Mouse (Mus musculus): ENCODE measurements around the gene 6430571L13Rik. TPM values are rescaled to one million over a fixed set of nuclear protein-coding genes. Genes with fewer than 3 reads are reported as not detected.

6430571L13Rik gene
- polyA plus RNA-seq, 1 experiment from 2014 or later, result 0.18 TPM

DNA sequence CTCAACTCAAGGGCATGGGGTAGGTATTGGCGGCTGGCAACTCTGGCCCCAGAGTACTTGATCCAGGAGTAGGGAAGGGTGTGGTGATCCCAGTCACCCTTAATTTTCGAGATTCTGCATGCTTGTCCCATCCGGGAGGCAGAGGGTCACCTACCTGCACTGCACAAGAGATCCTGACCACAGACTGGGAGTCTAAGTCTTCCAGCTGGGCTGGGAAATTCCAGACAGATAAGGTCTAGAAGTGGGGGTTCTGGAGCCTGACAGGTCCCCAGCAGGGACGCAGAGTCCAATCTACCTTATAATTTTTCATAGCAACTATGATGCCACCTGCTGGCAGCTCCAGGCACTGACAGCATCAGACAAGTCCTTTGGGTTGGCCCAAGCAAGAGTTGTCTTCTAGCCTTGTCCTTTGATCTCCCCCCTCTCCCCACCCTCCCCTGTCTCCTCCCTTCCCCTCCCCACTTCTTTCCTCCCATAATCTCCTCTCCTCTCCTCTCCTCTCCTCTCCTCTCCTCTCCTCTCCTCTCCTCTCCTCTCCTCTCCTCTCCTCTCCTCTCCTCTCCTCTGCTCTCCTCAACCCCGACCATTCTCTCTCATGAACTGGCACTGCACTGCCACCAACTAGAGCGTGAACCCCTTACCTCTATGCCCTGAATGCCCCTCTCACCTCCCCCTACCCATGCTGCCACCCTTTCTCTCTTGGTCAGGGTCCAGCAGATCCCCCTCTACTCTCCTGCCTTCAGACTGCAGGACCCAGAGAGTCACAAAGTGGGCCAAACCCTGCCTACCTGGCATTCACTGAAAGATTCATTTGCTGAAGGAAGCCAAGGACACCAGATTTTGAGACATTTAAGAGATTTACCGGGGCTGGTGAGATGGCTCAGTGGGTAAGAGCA lies 15.7 kb downstream of the 6430571L13Rik start:
- H3K4me3 ChIP-seq (ENCODE audit: low read depth, low read length), result no peak overlapping the region
- H3K36me3 ChIP-seq (ENCODE audit: control insufficient read depth, insufficient read depth), result no peaks in the 10 kb centered on the region
- no peaks in the 10 kb centered on the region; the same call in 1 of the 2 replicates for H3K4me1 ChIP-seq (ENCODE audit: control insufficient read depth, low read depth, low read length)
- WGBS (ENCODE audit: insufficient replicate concordance), result 35% methylated on average over 7 of the region's 7 CpGs
- ATAC-seq (ENCODE audit: low read depth), result no peak
- no peak overlapping the region for H3K9ac ChIP-seq (ENCODE audit: low read depth, low read length)
- no peaks in the 10 kb centered on the region for H3K9me3 ChIP-seq (replicated peaks; ENCODE audit: control insufficient read depth, low read length)
- no peak overlapping the region for H3K27ac ChIP-seq (ENCODE audit: low read length)
- H3K27me3 ChIP-seq (ENCODE audit: control insufficient read depth, insufficient read depth, low read depth, low read length), result peaks cover 2% of the 10 kb centered on the region; the same call in 1 of the 2 replicates
- no peak overlapping the region for H3K4me2 ChIP-seq (ENCODE audit: low read depth, low read length)

DNA sequence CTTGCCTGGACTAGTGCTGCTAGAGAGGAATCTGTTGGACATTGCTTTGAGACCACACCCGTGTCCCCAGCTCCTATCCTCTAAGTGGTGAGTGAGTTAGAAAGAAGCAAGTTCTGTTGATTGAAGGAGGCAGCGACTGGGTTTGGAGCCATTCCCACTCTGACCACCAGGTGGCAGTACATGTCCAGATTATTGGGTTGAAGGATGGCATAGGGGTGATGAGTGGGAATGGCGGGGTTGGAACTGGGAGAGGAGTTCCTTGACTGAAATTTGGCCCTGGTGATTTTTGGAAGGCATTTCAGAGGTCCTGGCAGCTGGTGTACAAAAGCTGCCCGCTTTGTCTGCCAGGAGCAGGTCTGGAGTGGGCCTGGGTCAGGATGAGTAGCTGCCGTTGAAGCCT lies 17.2 kb downstream of the 6430571L13Rik start:
- no peaks in the 10 kb centered on the region for H3K36me3 ChIP-seq (ENCODE audit: control insufficient read depth, insufficient read depth)
- H3K27ac ChIP-seq (ENCODE audit: low read length), result no peak overlapping the region
- H3K9me3 ChIP-seq (replicated peaks; ENCODE audit: control insufficient read depth, low read length), result no peaks in the 10 kb centered on the region
- no peaks in the 10 kb centered on the region; the same call in 1 of the 2 replicates for H3K4me1 ChIP-seq (ENCODE audit: control insufficient read depth, low read depth, low read length)
- H3K4me3 ChIP-seq (ENCODE audit: low read depth, low read length), result no peak overlapping the region
- H3K9ac ChIP-seq (ENCODE audit: low read depth, low read length), result no peak overlapping the region
- 24% methylated on average over 5 of the region's 5 CpGs for WGBS (ENCODE audit: insufficient replicate concordance)
- ATAC-seq (ENCODE audit: low read depth), result no peak
- H3K4me2 ChIP-seq (ENCODE audit: low read depth, low read length), result no peak overlapping the region
- H3K27me3 ChIP-seq (ENCODE audit: control insufficient read depth, insufficient read depth, low read depth, low read length), result peaks cover 2% of the 10 kb centered on the region; the same call in 1 of the 2 replicates

DNA sequence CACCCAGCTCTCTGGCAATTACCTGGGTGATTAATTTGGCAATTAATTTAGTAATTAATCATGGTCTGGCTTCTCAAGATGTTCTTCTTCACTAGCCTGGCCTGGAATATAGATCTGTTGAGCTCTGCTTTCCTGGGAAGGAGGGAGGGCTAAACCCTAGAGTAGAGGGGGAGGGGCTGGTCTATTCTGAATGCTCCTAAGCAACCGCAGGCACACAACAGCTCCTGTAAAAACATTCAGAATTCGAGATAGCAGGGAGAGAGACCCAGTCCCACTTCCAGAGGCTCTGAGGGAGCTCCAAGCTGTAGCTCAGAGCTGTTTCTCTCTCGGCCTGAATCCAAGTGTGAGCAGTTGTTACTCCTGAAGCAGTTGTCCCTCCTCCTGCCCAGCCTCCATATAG lies 20.6 kb downstream of the 6430571L13Rik start:
- Histone ChIP-seq H3K9ac (ENCODE audit: low read depth, low read length) (no peak overlapping the region), H3K36me3 (ENCODE audit: control insufficient read depth, insufficient read depth) (no peaks in the 10 kb centered on the region), H3K4me1 (ENCODE audit: control insufficient read depth, low read depth, low read length) (no peaks in the 10 kb centered on the region; the same call in 1 of the 2 replicates), H3K9me3 (replicated peaks; ENCODE audit: control insufficient read depth, low read length) (no peaks in the 10 kb centered on the region), H3K4me3 (ENCODE audit: low read depth, low read length) (no peak overlapping the region), H3K27me3 (ENCODE audit: control insufficient read depth, insufficient read depth, low read depth, low read length) (no peaks in the 10 kb centered on the region; the same call in 1 of the 2 replicates), H3K4me2 (ENCODE audit: low read depth, low read length) (no peak overlapping the region), H3K27ac (ENCODE audit: low read length) (no peak overlapping the region)
- 17% methylated on average over 3 of the region's 3 CpGs for WGBS (ENCODE audit: insufficient replicate concordance)
- no peak for ATAC-seq (ENCODE audit: low read depth)

DNA sequence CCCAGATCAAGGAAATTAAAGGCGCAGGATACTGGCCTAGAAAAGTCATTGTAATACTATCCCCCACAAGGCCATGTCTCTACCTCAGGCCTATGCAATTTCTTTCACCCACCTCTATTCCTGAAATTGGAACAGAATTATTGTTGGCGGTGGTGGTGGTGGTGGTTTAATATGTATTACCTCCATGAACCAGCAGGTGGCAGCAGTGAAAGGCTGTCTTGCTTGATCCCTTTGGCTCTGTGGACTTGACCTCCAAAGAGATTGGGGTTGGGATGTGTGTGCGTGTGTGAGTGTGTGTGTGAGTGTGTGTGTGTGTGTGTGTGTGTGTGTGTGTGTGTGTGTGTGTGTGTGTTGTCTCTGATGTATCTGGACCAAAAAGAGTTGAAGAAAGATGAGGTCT lies 26.2 kb downstream of the 6430571L13Rik start:
- no peaks in the 10 kb centered on the region; the same call in 1 of the 2 replicates for H3K27me3 ChIP-seq (ENCODE audit: control insufficient read depth, insufficient read depth, low read depth, low read length)
- WGBS (ENCODE audit: insufficient replicate concordance), result 4% methylated on average over 3 of the region's 3 CpGs
- peaks cover 45% of the 10 kb centered on the region for H3K4me1 ChIP-seq (ENCODE audit: control insufficient read depth, low read depth, low read length)
- no peaks in the 10 kb centered on the region for H3K9me3 ChIP-seq (replicated peaks; ENCODE audit: control insufficient read depth, low read length)
- no peak overlapping the region for H3K4me2 ChIP-seq (ENCODE audit: low read depth, low read length)
- no peak for ATAC-seq (ENCODE audit: low read depth)
- no peak overlapping the region for H3K4me3 ChIP-seq (ENCODE audit: low read depth, low read length)
- H3K27ac ChIP-seq (ENCODE audit: low read length), result no peak overlapping the region
- H3K9ac ChIP-seq (ENCODE audit: low read depth, low read length), result no peak overlapping the region
- H3K36me3 ChIP-seq (ENCODE audit: control insufficient read depth, insufficient read depth), result no peaks in the 10 kb centered on the region

DNA sequence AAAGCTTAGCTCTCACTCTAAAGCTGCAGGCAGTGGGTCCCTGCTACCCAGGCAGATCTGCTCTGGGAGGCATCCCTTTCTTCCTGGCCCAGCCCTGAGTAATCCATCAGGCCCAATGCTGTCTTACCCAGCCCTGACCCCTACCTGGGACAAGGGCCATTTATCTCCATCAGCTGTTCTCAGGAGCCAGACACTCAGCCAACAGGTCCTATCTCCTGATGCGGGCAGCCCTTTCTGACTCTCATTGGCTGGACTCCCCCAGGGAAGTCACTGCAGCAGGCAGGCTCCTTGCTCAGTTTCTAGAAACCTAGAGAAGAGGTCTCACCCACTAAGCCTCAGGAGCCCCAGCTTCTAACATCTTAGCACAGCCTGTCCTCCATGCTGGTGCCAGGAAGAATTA lies 27.9 kb downstream of the 6430571L13Rik start:
- Histone ChIP-seq H3K9me3 (replicated peaks; ENCODE audit: control insufficient read depth, low read length) (no peaks in the 10 kb centered on the region), H3K9ac (ENCODE audit: low read depth, low read length) (0 out of 2 replicates have a peak overlapping the region, but pooled peaks have one; percentile 13), H3K4me2 (ENCODE audit: low read depth, low read length) (peak overlapping the region; percentile 10; the same call in 1 of the 2 replicates), H3K36me3 (ENCODE audit: control insufficient read depth, insufficient read depth) (no peaks in the 10 kb centered on the region), H3K4me3 (ENCODE audit: low read depth, low read length) (no peak overlapping the region), H3K27me3 (ENCODE audit: control insufficient read depth, insufficient read depth, low read depth, low read length) (no peaks in the 10 kb centered on the region; the same call in 1 of the 2 replicates), H3K27ac (ENCODE audit: low read length) (peak overlapping the region; percentile 96), H3K4me1 (ENCODE audit: control insufficient read depth, low read depth, low read length) (peaks cover 58% of the 10 kb centered on the region)
- 50% methylated on average over 1 of the region's 1 CpGs for WGBS (ENCODE audit: insufficient replicate concordance)
- ATAC-seq (ENCODE audit: low read depth), result peak; percentile 35

DNA sequence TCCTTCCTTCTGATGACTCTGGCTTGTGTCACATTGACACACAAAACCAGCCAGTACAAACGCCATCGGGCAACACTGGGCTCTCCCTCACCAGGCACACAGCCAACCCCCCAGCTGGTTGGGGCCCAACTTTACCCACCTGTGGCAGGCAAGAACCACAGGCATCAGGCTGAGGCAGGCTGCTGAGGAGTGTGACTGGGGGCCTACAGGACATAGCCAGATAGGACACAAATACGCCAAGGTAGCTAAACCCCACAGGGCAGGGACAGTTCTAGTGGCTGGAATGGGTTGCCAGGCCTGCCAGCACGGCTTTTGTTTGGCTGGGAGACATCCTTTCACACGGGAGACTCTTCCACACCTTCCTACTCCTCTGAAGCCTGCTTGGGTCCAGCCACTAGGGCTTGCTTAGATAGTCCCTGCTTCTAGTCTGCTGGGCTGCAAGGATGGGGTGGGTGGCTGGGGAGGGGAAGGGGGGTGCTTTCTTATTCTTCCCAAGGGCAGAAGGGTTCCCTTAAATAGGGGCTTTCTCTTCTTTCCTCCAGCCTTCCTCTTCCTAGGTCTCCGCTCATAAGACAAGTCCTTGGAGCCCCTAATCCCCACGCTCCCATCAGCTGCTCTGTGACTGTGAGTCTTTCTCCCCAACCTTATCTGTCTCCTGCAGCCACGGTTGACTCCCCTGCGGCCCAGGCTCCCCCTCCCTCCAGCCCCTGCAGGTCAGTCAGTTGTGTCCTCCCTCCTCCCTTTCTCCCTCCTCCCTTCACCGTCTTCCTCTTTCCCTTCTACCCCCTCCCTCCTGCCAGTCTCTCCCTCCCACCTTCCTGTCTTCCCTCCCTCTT lies 29.1 kb downstream of the 6430571L13Rik start:
- Histone ChIP-seq H3K9me3 (replicated peaks; ENCODE audit: control insufficient read depth, low read length) (no peaks in the 10 kb centered on the region), H3K4me2 (ENCODE audit: low read depth, low read length) (peak overlapping the region; percentile 52), H3K4me3 (ENCODE audit: low read depth, low read length) (peak overlapping the region; percentile 35), H3K9ac (ENCODE audit: low read depth, low read length) (peak overlapping the region; percentile 58), H3K4me1 (ENCODE audit: control insufficient read depth, low read depth, low read length) (peaks cover 61% of the 10 kb centered on the region), H3K27ac (ENCODE audit: low read length) (peak overlapping the region; percentile 96), H3K36me3 (ENCODE audit: control insufficient read depth, insufficient read depth) (no peaks in the 10 kb centered on the region), H3K27me3 (ENCODE audit: control insufficient read depth, insufficient read depth, low read depth, low read length) (peaks cover 3% of the 10 kb centered on the region; the same call in 1 of the 2 replicates)
- WGBS (ENCODE audit: insufficient replicate concordance), result 12% methylated on average over 10 of the region's 10 CpGs
- peak; percentile 97 for ATAC-seq (ENCODE audit: low read depth)

DNA sequence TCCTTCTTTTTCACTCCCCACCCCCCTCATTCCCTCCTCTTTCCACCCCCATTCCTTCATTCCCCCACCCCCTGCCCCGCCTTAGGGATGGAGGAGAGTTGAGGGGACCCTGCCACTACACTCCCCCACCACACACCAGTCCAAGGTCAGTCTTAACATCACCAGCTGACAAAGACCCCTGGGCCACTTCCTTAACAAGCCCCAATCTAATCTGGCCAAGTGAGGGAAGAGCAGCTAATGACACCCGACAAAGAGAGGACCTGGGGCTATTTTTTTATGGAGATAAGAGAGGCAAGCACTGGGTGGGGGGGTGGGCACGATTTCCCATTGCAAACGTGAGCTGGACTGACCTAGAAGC lies 29.7 kb downstream of the 6430571L13Rik start:
- peak overlapping the region; percentile 96 for H3K27ac ChIP-seq (ENCODE audit: low read length)
- peak overlapping the region; percentile 56 for H3K9ac ChIP-seq (ENCODE audit: low read depth, low read length)
- no peaks in the 10 kb centered on the region for H3K9me3 ChIP-seq (replicated peaks; ENCODE audit: control insufficient read depth, low read length)
- peak overlapping the region; percentile 35 for H3K4me3 ChIP-seq (ENCODE audit: low read depth, low read length)
- H3K4me1 ChIP-seq (ENCODE audit: control insufficient read depth, low read depth, low read length), result peaks cover 66% of the 10 kb centered on the region
- WGBS (ENCODE audit: insufficient replicate concordance), result 6% methylated on average over 4 of the region's 4 CpGs
- peak overlapping the region; percentile 52 for H3K4me2 ChIP-seq (ENCODE audit: low read depth, low read length)
- no peaks in the 10 kb centered on the region for H3K36me3 ChIP-seq (ENCODE audit: control insufficient read depth, insufficient read depth)
- peaks cover 8% of the 10 kb centered on the region for H3K27me3 ChIP-seq (ENCODE audit: control insufficient read depth, insufficient read depth, low read depth, low read length)
- peak; percentile 25; the same call in 1 of the 2 replicates for ATAC-seq (ENCODE audit: low read depth)

DNA sequence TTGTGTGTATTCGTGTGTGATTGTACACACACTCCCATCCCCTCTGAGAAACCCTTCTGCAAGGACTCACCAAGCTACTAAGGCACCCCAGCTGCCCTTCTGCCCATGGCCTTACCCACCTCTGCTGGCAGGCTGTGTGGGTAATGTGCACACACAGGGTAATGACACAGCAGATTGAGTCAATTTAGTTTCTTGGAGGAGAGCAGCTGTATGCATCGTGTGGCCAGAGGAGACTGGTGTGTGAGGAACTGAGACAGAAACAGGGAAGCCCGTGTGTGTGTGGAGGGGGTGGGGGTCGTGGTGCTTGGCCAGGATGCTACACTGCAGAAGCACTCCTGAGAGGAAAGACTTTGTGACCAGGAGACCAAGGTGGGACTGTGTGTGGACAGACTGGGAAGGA lies 32.0 kb downstream of the 6430571L13Rik start:
- Histone ChIP-seq H3K9me3 (replicated peaks; ENCODE audit: control insufficient read depth, low read length) (no peaks in the 10 kb centered on the region), H3K36me3 (ENCODE audit: control insufficient read depth, insufficient read depth) (no peaks in the 10 kb centered on the region), H3K27ac (ENCODE audit: low read length) (peak overlapping the region; percentile 66; the same call in 1 of the 2 replicates), H3K27me3 (ENCODE audit: control insufficient read depth, insufficient read depth, low read depth, low read length) (peaks cover 31% of the 10 kb centered on the region), H3K4me1 (ENCODE audit: control insufficient read depth, low read depth, low read length) (peaks cover 64% of the 10 kb centered on the region), H3K4me3 (ENCODE audit: low read depth, low read length) (no peak overlapping the region), H3K4me2 (ENCODE audit: low read depth, low read length) (no peak overlapping the region), H3K9ac (ENCODE audit: low read depth, low read length) (no peak overlapping the region)
- WGBS (ENCODE audit: insufficient replicate concordance), result 29% methylated on average over 4 of the region's 4 CpGs
- no peak for ATAC-seq (ENCODE audit: low read depth)
